Mouse (Mus musculus) lung, adult 18-20 months (tissue): Measurements from ENCODE around the gene Oosp1.

Source experiments
- DNase-seq, 2 experiments: peaks; one replicate each; pipeline ENCODE4 v3.0.0; 2022; ENCODE audit warnings: mixed read lengths in 2 of 2

Oosp1 gene

GRCm38 (mm10) chr19:11690839-11691238 lies at the start of gene Oosp1:
Gene Oosp1, minus strand, starts transcription at chr19:11691150.
- peak in 1 of 2 experiments; percentile 0 for DNase-seq

- DNase-seq: no peak
Observed at GRCm38 (mm10) chr19:11736455-11736854, 45.5 kb upstream of the Oosp1 start.

- DNase-seq: no peak
Observed at GRCm38 (mm10) chr19:11730278-11730677, 39.3 kb upstream of the Oosp1 start.

- DNase-seq: no peak
Observed at GRCm38 (mm10) chr19:11727304-11727703, 36.4 kb upstream of the Oosp1 start.

GRCm38 (mm10) chr19:11725915-11726314 lies 35.0 kb upstream of the Oosp1 start:
- no peak for DNase-seq

- peak; percentile 47 to 64 for DNase-seq
Observed at GRCm38 (mm10) chr19:11724275-11724674, 33.3 kb upstream of the Oosp1 start.

GRCm38 (mm10) chr19:11723870-11724269 lies 32.9 kb upstream of the Oosp1 start:
- no peak for DNase-seq

- DNase-seq: no peak
Observed at GRCm38 (mm10) chr19:11720071-11720470, 29.1 kb upstream of the Oosp1 start.

GRCm38 (mm10) chr19:11712451-11712850 lies 21.5 kb upstream of the Oosp1 start:
- no peak for DNase-seq

- DNase-seq: no peak
Observed at GRCm38 (mm10) chr19:11698342-11698741, 7.4 kb upstream of the Oosp1 start.

GRCm38 (mm10) chr19:11696755-11697154 lies 5.8 kb upstream of the Oosp1 start, which contains the start of gene Oosp3:
Gene Oosp3, plus strand, starts transcription at chr19:11697055.
- DNase-seq: no peak

- DNase-seq: no peak
Observed at GRCm38 (mm10) chr19:11691454-11691853, 504 bp upstream of the Oosp1 start.

- no peak for DNase-seq
Observed at GRCm38 (mm10) chr19:11661562-11661961, 29.4 kb downstream of the Oosp1 start.

- DNase-seq: no peak
Observed at GRCm38 (mm10) chr19:11660459-11660858, 30.5 kb downstream of the Oosp1 start, which contains the start of gene Oosp2. Gene Oosp2, minus strand, starts transcription at chr19:11660559.

GRCm38 (mm10) chr19:11659142-11659541 lies 31.8 kb downstream of the Oosp1 start:
- no peak for DNase-seq

GRCm38 (mm10) chr19:11649564-11649963 lies 41.4 kb downstream of the Oosp1 start:
- DNase-seq: no peak

GRCm38 (mm10) chr19:11646166-11646565 lies 44.8 kb downstream of the Oosp1 start:
- DNase-seq: no peak

- no peak for DNase-seq
Observed at GRCm38 (mm10) chr19:11640732-11641131, 50.2 kb downstream of the Oosp1 start, which contains the start of gene Ms4a3. Gene Ms4a3, minus strand, starts transcription at chr19:11640851.

GRCm38 (mm10) chr19:11639038-11639437 lies 51.9 kb downstream of the Oosp1 start:
- no peak for DNase-seq

- DNase-seq: no peak
Observed at GRCm38 (mm10) chr19:11635572-11635971, 55.4 kb downstream of the Oosp1 start.

- DNase-seq: no peak
Observed at GRCm38 (mm10) chr19:11634330-11634729, 56.6 kb downstream of the Oosp1 start.

GRCm38 (mm10) chr19:11633732-11634131 lies 57.2 kb downstream of the Oosp1 start:
- DNase-seq: no peak

GRCm38 (mm10) chr19:11625231-11625630 lies 65.7 kb downstream of the Oosp1 start:
- DNase-seq: no peak

- DNase-seq: no peak
Observed at GRCm38 (mm10) chr19:11624800-11625199, 66.2 kb downstream of the Oosp1 start.

GRCm38 (mm10) chr19:11623551-11623950 lies 67.4 kb downstream of the Oosp1 start, which contains the start of gene Ms4a2:
Gene Ms4a2, minus strand, starts transcription at chr19:11623719.
- no peak for DNase-seq
